Mouse (Mus musculus) heart, embryonic 15.5 days (tissue): ENCODE data around the gene Chst15. TPM values are rescaled to one million over a fixed set of nuclear protein-coding genes. Genes with fewer than 3 reads are reported as not detected.

ENCODE experiments used
- ATAC-seq: fragments of 200-750 bp; cut with Nextera tagmentation; replicated peaks from 2 replicates; pipeline ENCODE4 v1.8.0; 2017; ENCODE audit warnings: low read depth, moderate TSS enrichment; ENCODE audit not compliant: insufficient number of reproducible peaks, insufficient read depth, low FRiP score
- H3K27ac ChIP-seq: fragments of 300-500 bp; sonication (generic); 2 replicates; pipeline ENCODE4 v1.5.1; 2015; ENCODE audit warnings: mild to moderate bottlenecking, inconsistent platforms
- H3K27me3 ChIP-seq: fragments of 300-500 bp; sonication (generic); 2 replicates; pipeline ENCODE4 v1.6.1; 2015; ENCODE audit warnings: inconsistent platforms
- H3K36me3 ChIP-seq: fragments of 300-500 bp; sonication (generic); 2 replicates; pipeline ENCODE4 v1.6.1; 2015; ENCODE audit warnings: mild to moderate bottlenecking, inconsistent platforms
- H3K4me1 ChIP-seq: fragments of 300-500 bp; sonication (generic); replicated peaks from 2 replicates; pipeline ENCODE4 v1.6.1; 2015; ENCODE audit warnings: inconsistent platforms
- H3K4me2 ChIP-seq: fragments of 300-500 bp; sonication (generic); 2 replicates; pipeline ENCODE4 v1.6.1; 2015; ENCODE audit warnings: inconsistent platforms, mild to moderate bottlenecking, moderate library complexity
- H3K4me3 ChIP-seq: fragments of 300-500 bp; sonication (generic); 2 replicates; pipeline ENCODE4 v1.5.1; 2015; ENCODE audit warnings: mild to moderate bottlenecking, inconsistent platforms
- H3K9ac ChIP-seq: fragments of 300-500 bp; sonication (generic); 2 replicates; pipeline ENCODE4 v1.6.1; 2015; ENCODE audit warnings: mild to moderate bottlenecking, inconsistent platforms
- H3K9me3 ChIP-seq: fragments of 300-500 bp; sonication (generic); replicated peaks from 2 replicates; pipeline ENCODE4 v1.6.1; 2016; ENCODE audit warnings: inconsistent platforms
- WGBS: fragments of 180-500 bp; shearing (Covaris S2); methylation state at CpG from one replicate; pipeline ENCODE4 v1.1.7; 2015; ENCODE audit warnings: mixed read lengths; 5-methylcytosine and 5-hydroxymethylcytosine counted together
- polyA plus RNA-seq: library from polyadenylated mRNA; unstranded; fragments of >200 nt; fragmentation: Nextera tagmentation; extraction: Ambion mirVana; gene quantifications from 2 replicates; pipeline ENCODE4 v1.2.1, GENCODE M21; 2015

Chst15 gene
- polyA plus RNA-seq, 1 experiment from 2014 or later = 4.4 TPM

DNA sequence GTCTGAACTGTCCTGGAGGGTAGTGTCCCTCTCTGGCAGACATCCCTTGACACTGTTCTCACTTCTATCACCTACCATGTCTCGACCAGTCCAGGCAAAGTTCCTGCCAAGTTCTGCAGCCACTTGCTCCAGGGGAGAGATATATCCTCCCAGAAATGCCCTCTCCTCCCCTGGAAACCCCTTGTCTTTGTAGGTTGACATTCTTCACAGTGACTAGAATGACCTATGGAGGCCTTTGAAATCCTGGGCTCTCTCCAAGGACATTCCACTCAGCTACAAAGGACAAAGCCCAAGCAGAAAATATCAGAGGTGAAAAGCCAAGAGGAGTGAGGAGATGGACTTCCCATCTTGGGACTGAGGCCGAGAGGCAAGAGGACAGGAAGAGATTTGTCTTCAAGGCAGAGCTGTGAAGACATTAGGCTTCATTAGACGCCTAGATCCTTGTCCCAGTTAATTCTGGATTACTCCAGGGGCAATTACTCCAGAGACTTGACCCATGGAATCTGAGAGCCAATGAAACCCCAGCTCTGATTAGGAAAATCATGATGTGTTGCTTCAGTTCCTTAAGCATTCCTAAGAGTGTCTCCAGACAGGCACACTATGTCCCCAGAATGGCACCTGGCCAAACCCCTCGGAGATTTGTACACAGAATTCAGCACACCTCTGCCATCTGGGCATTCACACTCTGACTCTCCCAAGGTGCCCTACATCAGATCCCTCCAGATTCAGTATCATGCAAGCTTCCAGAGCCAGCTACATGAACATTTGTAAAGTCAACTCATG lies 20.2 kb downstream of the Chst15 start:
- Histone ChIP-seq H3K9ac (no peak overlapping the region), H3K9me3 (no peaks in the 10 kb centered on the region), H3K4me2 (no peak overlapping the region), H3K4me3 (no peak overlapping the region), H3K27ac (no peak overlapping the region), H3K27me3 (no peaks in the 10 kb centered on the region; the same call in 1 of the 2 replicates), H3K4me1 (peaks cover 4% of the 10 kb centered on the region; the same call in 1 of the 2 replicates), H3K36me3 (no peaks in the 10 kb centered on the region)
- 55% methylated on average over 4 of the region's 4 CpGs for WGBS
- ATAC-seq = no peak

DNA sequence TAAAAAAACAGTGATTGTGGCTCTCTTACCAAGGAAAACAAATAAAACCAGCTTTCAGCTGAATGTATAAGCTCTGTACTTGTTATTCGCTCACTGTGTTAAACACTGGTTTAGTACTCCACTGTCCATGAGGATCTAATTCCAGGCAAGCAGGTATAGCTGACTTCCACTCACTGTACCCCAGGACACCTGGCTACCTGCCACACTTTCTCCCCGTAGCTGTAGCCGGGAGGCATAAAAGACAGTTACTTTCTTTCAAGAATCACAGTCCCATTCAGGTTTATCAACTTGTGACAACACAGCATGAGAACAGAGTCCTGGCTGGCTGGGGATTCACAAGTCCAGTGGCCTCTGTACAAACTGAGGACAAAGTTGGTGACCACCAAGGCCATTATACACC lies 20.9 kb downstream of the Chst15 start:
- no peak for ATAC-seq
- H3K9ac ChIP-seq = no peak overlapping the region
- WGBS = 88% methylated on average over 3 of the region's 3 CpGs
- H3K4me2 ChIP-seq = no peak overlapping the region
- H3K36me3 ChIP-seq = no peaks in the 10 kb centered on the region
- no peak overlapping the region for H3K4me3 ChIP-seq
- no peaks in the 10 kb centered on the region; the same call in 1 of the 2 replicates for H3K27me3 ChIP-seq
- no peak overlapping the region for H3K27ac ChIP-seq
- H3K9me3 ChIP-seq = no peaks in the 10 kb centered on the region
- H3K4me1 ChIP-seq = peaks cover 4% of the 10 kb centered on the region; the same call in 1 of the 2 replicates

DNA sequence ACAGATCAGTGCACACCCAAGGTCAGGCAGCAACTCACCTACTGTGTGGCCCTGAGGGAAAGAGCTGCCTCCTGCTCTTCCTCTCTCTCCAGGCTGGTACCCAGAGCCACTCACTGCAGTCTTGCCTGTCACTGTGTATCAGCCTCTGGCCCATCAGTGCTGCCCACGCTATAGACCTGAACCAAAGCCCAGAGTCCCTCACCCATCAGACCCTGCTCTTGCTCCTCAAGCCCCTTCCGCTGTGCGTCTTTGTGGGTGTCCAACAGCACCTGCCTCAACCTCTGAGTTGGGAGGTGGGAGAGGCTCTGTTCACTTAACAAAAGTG lies 29.7 kb downstream of the Chst15 start:
- Histone ChIP-seq H3K36me3 (no peaks in the 10 kb centered on the region), H3K27ac (peak overlapping the region; percentile 44), H3K9ac (no peak overlapping the region), H3K4me1 (peaks cover 38% of the 10 kb centered on the region), H3K9me3 (no peaks in the 10 kb centered on the region), H3K4me2 (no peak overlapping the region), H3K4me3 (no peak overlapping the region), H3K27me3 (no peaks in the 10 kb centered on the region)
- WGBS = 64% methylated on average over 3 of the region's 3 CpGs
- no peak for ATAC-seq

DNA sequence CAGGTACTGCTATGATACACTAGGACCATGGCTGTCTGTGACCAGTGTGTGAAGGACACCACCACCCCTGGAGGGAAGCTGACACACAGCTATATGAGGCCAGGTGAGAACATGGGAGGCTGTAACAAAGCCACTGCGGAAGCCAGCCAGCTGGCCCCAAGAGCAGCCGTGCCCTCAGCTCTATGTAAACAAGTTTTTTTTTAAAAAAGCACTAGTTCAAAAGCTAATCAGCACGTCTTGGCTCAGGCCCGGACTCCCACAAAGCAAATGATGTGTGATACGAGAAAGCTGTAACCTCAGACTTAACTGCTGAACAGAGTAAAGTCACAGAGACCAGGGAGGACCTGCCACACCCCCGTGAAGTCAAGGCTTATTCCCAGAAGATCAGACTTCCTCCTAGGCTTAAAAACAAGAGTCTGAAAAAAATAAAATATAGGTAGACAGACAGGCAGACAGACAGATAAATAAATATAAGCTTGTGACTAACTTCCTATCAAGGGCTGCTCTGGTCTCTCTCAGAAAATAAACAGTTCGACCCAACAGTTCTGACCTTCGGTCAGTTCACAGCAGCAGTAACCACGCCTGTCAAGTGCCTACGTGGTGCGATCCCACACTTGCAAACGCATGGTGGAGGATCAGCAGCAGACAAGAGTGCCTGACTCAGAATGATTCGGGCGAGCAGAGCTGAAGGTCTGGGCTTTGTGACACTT lies 30.2 kb downstream of the Chst15 start:
- H3K4me3 ChIP-seq = no peak overlapping the region
- no peaks in the 10 kb centered on the region for H3K36me3 ChIP-seq
- peaks cover 38% of the 10 kb centered on the region for H3K4me1 ChIP-seq
- H3K27ac ChIP-seq = peak overlapping the region; percentile 49
- 30% methylated on average over 14 of the region's 14 CpGs for WGBS
- H3K9me3 ChIP-seq = no peaks in the 10 kb centered on the region
- no peak overlapping the region for H3K9ac ChIP-seq
- no peak for ATAC-seq
- H3K27me3 ChIP-seq = no peaks in the 10 kb centered on the region
- no peak overlapping the region for H3K4me2 ChIP-seq

DNA sequence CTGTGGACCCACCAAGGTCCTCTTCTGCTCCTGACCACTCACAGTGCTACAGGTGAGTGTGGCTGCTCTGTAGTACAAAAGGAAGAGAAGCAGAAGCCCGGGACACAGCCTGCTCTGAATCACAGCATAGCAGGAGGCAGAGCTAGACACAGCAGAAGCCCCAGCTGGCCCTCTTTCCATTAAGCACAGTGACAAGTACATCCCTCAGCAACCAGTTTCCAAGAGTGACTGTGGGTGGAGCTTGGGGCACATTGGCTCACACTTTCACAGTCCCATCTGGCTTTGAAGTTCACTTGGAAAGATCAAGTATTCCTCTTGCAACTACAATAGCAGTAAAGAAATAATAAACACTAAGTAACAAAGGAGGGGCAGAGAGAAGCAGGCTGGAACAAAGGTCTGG lies 32.2 kb downstream of the Chst15 start:
- Histone ChIP-seq H3K4me3 (no peak overlapping the region), H3K36me3 (no peaks in the 10 kb centered on the region), H3K27me3 (no peaks in the 10 kb centered on the region), H3K4me2 (no peak overlapping the region), H3K4me1 (peaks cover 38% of the 10 kb centered on the region), H3K27ac (no peak overlapping the region; the same call in 1 of the 2 replicates), H3K9me3 (no peaks in the 10 kb centered on the region), H3K9ac (no peak overlapping the region)
- 19% methylated on average over 1 of the region's 1 CpGs for WGBS
- no peak for ATAC-seq

DNA sequence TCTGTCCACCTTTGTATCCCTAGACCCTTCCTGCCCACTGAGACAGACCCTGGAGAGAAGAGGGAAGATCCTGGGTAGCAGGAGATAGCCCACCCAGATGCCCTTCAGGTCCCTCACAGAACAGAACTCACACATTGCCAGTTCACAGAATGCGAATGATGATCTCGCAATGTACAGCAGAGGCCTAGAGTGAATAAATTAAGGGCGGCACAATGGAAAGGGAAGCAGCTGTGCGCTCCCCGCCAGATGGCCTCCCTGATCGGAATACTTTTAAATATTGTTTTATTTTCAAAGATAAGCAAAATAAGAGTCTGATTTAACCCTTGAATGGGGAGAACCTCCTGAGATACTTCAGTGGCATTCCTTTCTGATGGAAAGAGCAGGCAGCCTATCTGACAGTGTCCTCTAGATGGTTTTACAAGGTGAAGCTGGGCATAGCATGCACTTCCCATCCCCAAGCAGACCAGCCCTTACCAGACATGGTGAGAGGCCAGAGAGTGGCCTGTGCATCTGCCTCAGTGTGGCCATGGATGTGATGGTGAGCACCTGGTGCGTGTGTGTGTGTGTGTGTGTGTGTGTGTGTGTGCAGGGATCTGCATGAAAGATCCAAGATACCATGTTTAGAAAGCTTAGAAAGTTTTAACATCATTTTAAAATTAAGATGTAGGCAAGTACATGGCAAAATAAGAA lies 32.8 kb downstream of the Chst15 start:
- 61% methylated on average over 7 of the region's 7 CpGs for WGBS
- H3K27me3 ChIP-seq = no peaks in the 10 kb centered on the region
- no peak overlapping the region for H3K4me3 ChIP-seq
- no peaks in the 10 kb centered on the region for H3K36me3 ChIP-seq
- ATAC-seq = no peak
- peaks cover 38% of the 10 kb centered on the region for H3K4me1 ChIP-seq
- no peaks in the 10 kb centered on the region for H3K9me3 ChIP-seq
- no peak overlapping the region for H3K4me2 ChIP-seq
- no peak overlapping the region; the same call in 1 of the 2 replicates for H3K27ac ChIP-seq
- H3K9ac ChIP-seq = no peak overlapping the region

DNA sequence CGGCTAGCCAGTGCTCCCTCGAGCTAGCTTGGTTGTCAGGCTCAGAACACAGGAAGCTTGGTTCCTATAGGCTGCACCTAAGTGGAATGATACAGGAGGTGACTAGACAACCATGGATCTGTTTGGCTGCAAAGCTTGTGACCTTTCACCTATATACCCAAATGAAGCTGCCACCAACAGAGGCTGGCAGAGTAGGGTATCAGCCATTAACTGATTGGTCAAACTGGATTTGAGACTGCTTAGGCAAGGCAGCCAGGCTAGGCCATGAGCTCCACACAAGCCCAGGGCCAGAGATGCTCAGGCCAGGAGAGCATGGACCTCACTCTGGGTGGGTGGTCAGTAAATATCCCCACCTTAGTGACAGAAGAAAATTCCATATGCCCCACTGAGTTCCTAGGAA lies 34.5 kb downstream of the Chst15 start:
- peaks cover 44% of the 10 kb centered on the region for H3K4me1 ChIP-seq
- H3K4me3 ChIP-seq = no peak overlapping the region
- 72% methylated on average over 2 of the region's 2 CpGs for WGBS
- no peak overlapping the region for H3K9ac ChIP-seq
- no peaks in the 10 kb centered on the region for H3K9me3 ChIP-seq
- no peaks in the 10 kb centered on the region for H3K36me3 ChIP-seq
- H3K4me2 ChIP-seq = no peak overlapping the region
- no peak overlapping the region for H3K27ac ChIP-seq
- no peaks in the 10 kb centered on the region for H3K27me3 ChIP-seq
- ATAC-seq = no peak

DNA sequence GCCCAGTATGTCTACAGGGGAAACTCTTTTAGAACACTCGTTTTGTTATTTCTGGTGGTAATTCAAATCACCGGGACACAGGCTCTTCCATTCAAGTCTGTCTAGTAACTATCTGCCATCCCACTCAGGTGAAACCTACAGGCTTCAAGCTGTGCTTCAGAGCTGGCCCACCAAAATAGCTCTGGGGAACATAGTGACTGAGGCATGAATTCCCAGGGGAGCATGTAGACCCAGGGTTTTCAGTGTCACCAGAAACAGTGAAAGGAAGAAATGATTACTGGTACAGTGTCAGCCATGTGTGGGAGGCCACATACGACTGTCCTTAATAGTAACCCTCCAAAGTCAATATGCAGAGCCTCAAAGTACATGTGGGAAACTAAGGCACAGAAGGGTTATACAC lies 34.9 kb downstream of the Chst15 start:
- Histone ChIP-seq H3K27ac (no peak overlapping the region), H3K9ac (no peak overlapping the region), H3K4me2 (no peak overlapping the region), H3K4me1 (peaks cover 41% of the 10 kb centered on the region), H3K27me3 (no peaks in the 10 kb centered on the region), H3K36me3 (no peaks in the 10 kb centered on the region), H3K4me3 (no peak overlapping the region), H3K9me3 (no peaks in the 10 kb centered on the region)
- ATAC-seq = no peak
- WGBS = 68% methylated on average over 3 of the region's 3 CpGs

DNA sequence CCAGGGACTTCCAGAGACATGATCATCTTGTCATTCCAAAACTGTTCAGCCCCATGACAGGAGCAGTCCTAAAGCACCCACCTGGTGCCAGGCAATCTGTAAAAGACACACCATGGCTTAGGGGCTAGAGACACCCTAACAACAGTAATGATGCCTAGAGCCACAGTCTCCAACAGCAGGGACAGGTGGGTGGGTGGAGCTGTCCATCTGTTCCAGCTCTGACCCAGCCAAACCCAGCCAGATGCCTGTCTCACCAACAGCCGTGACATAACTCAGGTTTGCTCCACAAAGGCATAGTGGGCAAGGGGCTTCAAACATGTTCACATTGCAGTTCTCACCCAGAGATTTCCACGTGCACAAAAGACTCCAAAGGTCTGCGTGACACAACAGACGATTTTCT lies 35.3 kb downstream of the Chst15 start:
- H3K9me3 ChIP-seq = no peaks in the 10 kb centered on the region
- no peaks in the 10 kb centered on the region for H3K36me3 ChIP-seq
- no peak overlapping the region for H3K9ac ChIP-seq
- 72% methylated on average over 4 of the region's 4 CpGs for WGBS
- peaks cover 38% of the 10 kb centered on the region for H3K4me1 ChIP-seq
- no peaks in the 10 kb centered on the region for H3K27me3 ChIP-seq
- H3K27ac ChIP-seq = no peak overlapping the region
- no peak for ATAC-seq
- no peak overlapping the region for H3K4me2 ChIP-seq
- no peak overlapping the region for H3K4me3 ChIP-seq

DNA sequence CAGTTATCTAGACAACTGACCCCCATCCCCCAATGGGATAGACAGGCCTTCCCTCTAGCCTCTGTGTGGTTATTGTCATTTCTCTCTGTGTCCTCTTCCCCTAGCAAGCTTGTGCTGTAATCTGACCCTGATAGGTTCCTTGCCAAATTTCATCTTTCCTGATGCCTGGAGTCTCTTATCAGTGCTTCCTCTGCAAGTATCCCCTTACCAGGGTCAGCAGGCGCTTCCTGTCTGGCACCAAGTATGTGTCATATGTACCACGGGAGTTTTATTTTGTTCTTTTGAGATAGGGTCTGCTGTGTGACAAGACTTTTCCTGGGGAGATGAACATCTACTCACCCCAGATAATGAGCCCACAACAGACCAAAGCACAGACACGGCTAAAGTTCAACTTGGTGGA lies 38.4 kb downstream of the Chst15 start:
- Histone ChIP-seq H3K4me3 (no peak overlapping the region), H3K9me3 (no peaks in the 10 kb centered on the region), H3K4me2 (no peak overlapping the region), H3K4me1 (peaks cover 21% of the 10 kb centered on the region), H3K9ac (no peak overlapping the region), H3K27ac (no peak overlapping the region), H3K36me3 (no peaks in the 10 kb centered on the region), H3K27me3 (no peaks in the 10 kb centered on the region)
- WGBS = 30% methylated on average over 3 of the region's 3 CpGs
- ATAC-seq = peak; percentile 37; the same call in 1 of the 2 replicates

DNA sequence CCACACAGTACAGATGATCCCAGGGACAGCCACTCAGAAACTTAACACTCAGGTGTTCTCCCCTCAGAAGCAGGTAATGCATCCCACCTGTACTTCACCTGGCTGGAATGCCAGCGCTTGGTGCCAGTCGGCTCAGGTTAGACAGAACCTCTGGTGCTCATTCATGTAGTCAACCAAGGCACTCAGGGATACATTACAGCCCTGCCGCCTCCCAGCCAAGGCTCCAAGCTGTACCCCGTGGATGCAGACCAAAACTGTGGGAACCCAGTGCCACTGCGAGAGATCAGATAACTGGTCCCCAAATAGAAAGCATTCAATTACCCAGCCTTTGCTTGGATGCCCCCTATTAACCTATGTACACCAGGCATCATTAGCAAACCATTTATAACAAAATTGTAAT lies 40.7 kb downstream of the Chst15 start:
- no peak for ATAC-seq
- Histone ChIP-seq H3K36me3 (no peaks in the 10 kb centered on the region), H3K27ac (no peak overlapping the region), H3K4me1 (peaks cover 13% of the 10 kb centered on the region), H3K9ac (no peak overlapping the region), H3K9me3 (no peaks in the 10 kb centered on the region), H3K4me2 (no peak overlapping the region), H3K4me3 (no peak overlapping the region), H3K27me3 (no peaks in the 10 kb centered on the region)
- 88% methylated on average over 5 of the region's 5 CpGs for WGBS
